Mouse (Mus musculus) lung, postnatal 14 days (tissue): Measurements from ENCODE around the gene Nrap.
A peak's percentile ranks its signal among the peaks of the same experiment; 100 is the strongest.

Experiments
- DNase-seq: peaks from one replicate; pipeline ENCODE4 v3.0.0; 2021

The Nrap gene

GRCm38 (mm10) chr19:56297264-56297663 is 92.6 kb downstream of the Nrap start:
- DNase-seq, result no peak

- DNase-seq, result no peak
Observed at GRCm38 (mm10) chr19:56296668-56297067, 93.2 kb downstream of the Nrap start.

- peak; percentile 87 for DNase-seq
Observed at GRCm38 (mm10) chr19:56294654-56295399, 95.0 kb downstream of the Nrap start.

- no peak for DNase-seq
Observed at GRCm38 (mm10) chr19:56292335-56292734, 97.5 kb downstream of the Nrap start.

GRCm38 (mm10) chr19:56291898-56292297 is 97.9 kb downstream of the Nrap start:
- no peak for DNase-seq

GRCm38 (mm10) chr19:56289642-56290041 is 100.2 kb downstream of the Nrap start:
- no peak for DNase-seq

- DNase-seq, result no peak
Observed at GRCm38 (mm10) chr19:56288436-56288835, 101.4 kb downstream of the Nrap start.

GRCm38 (mm10) chr19:56287580-56288367 is 102.1 kb downstream of the Nrap start:
- DNase-seq, result no peak

GRCm38 (mm10) chr19:56286866-56287265 is 103.0 kb downstream of the Nrap start, which contains the start of gene Habp2:
TSS of gene Habp2 (plus strand) at chr19:56287137.
- DNase-seq, result no peak

- DNase-seq, result no peak
Observed at GRCm38 (mm10) chr19:56285222-56285621, 104.6 kb downstream of the Nrap start.

GRCm38 (mm10) chr19:56278366-56278765 is 111.5 kb downstream of the Nrap start:
- no peak for DNase-seq

- no peak for DNase-seq
Observed at GRCm38 (mm10) chr19:56277951-56278350, 111.9 kb downstream of the Nrap start.

GRCm38 (mm10) chr19:56277140-56277804 is 112.6 kb downstream of the Nrap start:
- DNase-seq, result no peak

- no peak for DNase-seq
Observed at GRCm38 (mm10) chr19:56272081-56272480, 117.8 kb downstream of the Nrap start.
